Mouse (Mus musculus) CD4-positive, CD25-positive, alpha-beta regulatory T cell, adult 9 weeks (primary cell): ENCODE data around the gene Slc35a1. TPM values are rescaled to one million over a fixed set of nuclear protein-coding genes. Genes with fewer than 3 reads are reported as not detected.

ENCODE experiments used
- polyA plus RNA-seq: library from polyadenylated mRNA; unstranded; fragments of 100-300 nt; shearing (Covaris generic); gene quantifications from one replicate; pipeline ENCODE4 v1.2.1, GENCODE M21; 2017

Gene Slc35a1
- polyA plus RNA-seq = 35.8 TPM

GRCm38 (mm10) chr4:34686874-34687567 lies at the start of gene Slc35a1:
TSS of gene Slc35a1 (minus strand) at chr4:34687438.

GRCm38 (mm10) chr4:34729851-34730341 lies 42.7 kb upstream of the Slc35a1 start, which contains the start of gene Cfap206:
TSS of gene Cfap206 (minus strand) at chr4:34730206.

GRCm38 (mm10) chr4:34614630-34615094 lies 72.6 kb downstream of the Slc35a1 start, which contains the start of the genes Orc3 and Rars2:
TSS of gene Orc3 (minus strand) at chr4:34614944.
TSS of gene Rars2 (plus strand) at chr4:34614957.

Other genes starting within 250 kb of the Slc35a1 start
- gene Akirin2, start 136.5 kb downstream of the Slc35a1 start, polyA plus RNA-seq = 3.6 TPM
- gene Orc3, start 72.5 kb downstream of the Slc35a1 start, polyA plus RNA-seq = 132 TPM
- 60.7 TPM for gene Rars2, start 72.5 kb downstream of the Slc35a1 start, polyA plus RNA-seq
- gene Cfap206, start 42.8 kb upstream of the Slc35a1 start, polyA plus RNA-seq = not detected
- not detected for gene Gm136, start 68.8 kb upstream of the Slc35a1 start, polyA plus RNA-seq
- 76.5 TPM for gene Smim8, start 91.0 kb upstream of the Slc35a1 start, polyA plus RNA-seq
- gene Zfp292, start 195.5 kb upstream of the Slc35a1 start, polyA plus RNA-seq = 15.5 TPM
- not detected for gene Cga, start 206.3 kb upstream of the Slc35a1 start, polyA plus RNA-seq